Mouse (Mus musculus) erythroblast, adult 5-6 weeks (primary cell): Measurements from ENCODE around the gene Tspan3. TPM values are rescaled to one million over a fixed set of nuclear protein-coding genes. Genes with fewer than 3 reads are reported as not detected.

Experiments
- total RNA-seq, 2 experiments: library from RNA; stranded (forward) in 1 of 2; stranded (reverse) in 1 of 2; fragments of 150-400 nt in 1 of 2; fragments of 200-764, 138-1000 nt in 1 of 2; gene quantifications; 2 replicates each; pipeline versions ENCODE4 v1.2.3 to v1.2.4; 2015 to 2017; ENCODE audit warnings: low replicate concordance in 2 of 2

Tspan3 gene
- total RNA-seq, 2 experiments from 2014 or later, result 6.9 to 18.2 TPM

Other genes with a start within 250 kb of the Tspan3 start
- 0.21 and 1.9 TPM in 2 replicates for gene Scaper, start 227.4 kb downstream of the Tspan3 start, total RNA-seq (2015; ENCODE audit: low replicate concordance)
- 5.1 and 6.4 TPM in 2 replicates for gene Scaper, start 227.4 kb downstream of the Tspan3 start, total RNA-seq (2017; ENCODE audit: low replicate concordance)
- not detected in 2 replicates for gene 4930563M21Rik, start 154.9 kb downstream of the Tspan3 start, total RNA-seq (2015; ENCODE audit: low replicate concordance)
- not detected in 2 replicates for gene 4930563M21Rik, start 154.9 kb downstream of the Tspan3 start, total RNA-seq (2017; ENCODE audit: low replicate concordance)
- gene Rcn2, start 123.6 kb downstream of the Tspan3 start, total RNA-seq (2015; ENCODE audit: low replicate concordance), result 7.7 and 10.0 TPM in 2 replicates
- gene Rcn2, start 123.6 kb downstream of the Tspan3 start, total RNA-seq (2017; ENCODE audit: low replicate concordance), result 2.8 and 5.5 TPM in 2 replicates
- 9.0 and 19.6 TPM in 2 replicates for gene Pstpip1, start 75.5 kb downstream of the Tspan3 start, total RNA-seq (2015; ENCODE audit: low replicate concordance)
- 25.7 and 27.2 TPM in 2 replicates for gene Pstpip1, start 75.5 kb downstream of the Tspan3 start, total RNA-seq (2017; ENCODE audit: low replicate concordance)